Mouse (Mus musculus) embryonic fibroblast, embryonic 13.5 days (primary cell): Measurements from ENCODE around the gene Lingo1. TPM values are rescaled to one million over a fixed set of nuclear protein-coding genes. Genes with fewer than 3 reads are reported as not detected.

Experiments
- H3K27ac ChIP-seq: 2 replicates; pipeline ENCODE4 v1.5.1; 2012; ENCODE audit warnings: low read length, control low read depth, inconsistent platforms; ENCODE audit not compliant: insufficient read depth
- H3K4me1 ChIP-seq: 2 replicates; pipeline ENCODE4 v1.6.1; 2011; ENCODE audit warnings: low read length; ENCODE audit not compliant: control insufficient read depth, insufficient read depth
- H3K4me3 ChIP-seq: 2 replicates; pipeline ENCODE4 v1.5.1; 2011; ENCODE audit warnings: mild to moderate bottlenecking, control low read depth, low read length; ENCODE audit not compliant: insufficient read depth
- CTCF ChIP-seq: IDR thresholded peaks from 2 replicates; pipeline ENCODE4 v1.5.1; 2011; ENCODE audit warnings: mild to moderate bottlenecking, control low read depth, low read length, moderate library complexity, borderline replicate concordance; ENCODE audit not compliant: insufficient read depth
- POLR2A ChIP-seq: IDR thresholded peaks from 2 replicates; pipeline ENCODE4 v1.6.1; 2011; ENCODE audit warnings: low read depth, mild to moderate bottlenecking, control low read depth, low read length, moderate library complexity
- polyA plus RNA-seq: library from polyadenylated mRNA; stranded (reverse); fragments of >200 nt; gene quantifications from 2 replicates; pipeline ENCODE4 v1.2.4, GENCODE M21; 2011; ENCODE audit warnings: low read depth; ENCODE audit not compliant: missing spikeins, insufficient read length

Lingo1 gene
- polyA plus RNA-seq, result 3.7 and 5.2 TPM in 2 replicates

GRCm38 (mm10) chr9:56795721-56796655 lies at the start of gene Lingo1:
TSS of gene Lingo1 (minus strand) at chr9:56796468.
- Histone ChIP-seq H3K4me1 (no peaks in the 10 kb centered on the region), H3K4me3 (peak within 1 kb of the TSS; percentile 4; the same call in 1 of the 2 replicates), H3K27ac (no peak within 1 kb of the TSS)
- TF ChIP-seq POLR2A (no peak), CTCF (no peak)

- H3K4me1 ChIP-seq, result no peaks in the 10 kb centered on the region
- no peak overlapping the region for H3K27ac ChIP-seq
- H3K4me3 ChIP-seq, result no peak overlapping the region
- TF ChIP-seq CTCF, result no peak
- TF ChIP-seq POLR2A, result no peak
These were observed 48.4 kb upstream of the Lingo1 start for GRCm38 (mm10) chr9:56844644-56845043.

GRCm38 (mm10) chr9:56843679-56844188 lies 47.5 kb upstream of the Lingo1 start:
- Histone ChIP-seq H3K4me1 (no peaks in the 10 kb centered on the region), H3K27ac (no peak overlapping the region), H3K4me3 (no peak overlapping the region)
- TF ChIP-seq CTCF (peak; percentile 80; the same call in 1 of the 2 replicates), POLR2A (no peak)

GRCm38 (mm10) chr9:56842303-56842719 lies 46.0 kb upstream of the Lingo1 start:
- Histone ChIP-seq H3K4me1 (no peaks in the 10 kb centered on the region), H3K27ac (no peak overlapping the region), H3K4me3 (no peak overlapping the region)
- TF ChIP-seq CTCF, result no peak
- no peak for TF ChIP-seq POLR2A

DNA sequence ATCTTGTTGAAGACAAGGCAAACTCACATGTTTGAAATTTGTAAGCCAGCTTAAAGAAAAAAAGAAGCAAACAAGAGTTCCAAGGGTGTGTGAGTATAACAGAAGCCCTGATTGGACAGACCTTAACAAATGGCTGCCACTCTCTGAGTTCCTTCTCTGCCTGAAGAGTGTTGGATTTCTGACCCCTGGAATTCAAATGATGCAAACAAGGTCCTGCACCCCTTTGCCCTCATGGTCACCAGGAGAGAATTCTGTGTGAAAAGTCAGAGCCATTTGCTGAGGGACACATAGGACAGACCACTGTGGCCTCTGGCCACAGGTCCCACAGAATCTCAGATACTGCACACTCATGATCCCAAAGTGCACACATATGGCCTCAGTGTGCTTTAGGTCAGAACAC lies 45.6 kb upstream of the Lingo1 start:
- Histone ChIP-seq H3K4me3 (no peak overlapping the region), H3K4me1 (no peaks in the 10 kb centered on the region), H3K27ac (no peak overlapping the region)
- no peak for TF ChIP-seq POLR2A

- Histone ChIP-seq H3K4me3 (no peak overlapping the region), H3K4me1 (no peaks in the 10 kb centered on the region), H3K27ac (no peak overlapping the region)
- TF ChIP-seq CTCF, result no peak
- TF ChIP-seq POLR2A, result no peak
These were observed 44.5 kb upstream of the Lingo1 start for GRCm38 (mm10) chr9:56840721-56841120.

DNA sequence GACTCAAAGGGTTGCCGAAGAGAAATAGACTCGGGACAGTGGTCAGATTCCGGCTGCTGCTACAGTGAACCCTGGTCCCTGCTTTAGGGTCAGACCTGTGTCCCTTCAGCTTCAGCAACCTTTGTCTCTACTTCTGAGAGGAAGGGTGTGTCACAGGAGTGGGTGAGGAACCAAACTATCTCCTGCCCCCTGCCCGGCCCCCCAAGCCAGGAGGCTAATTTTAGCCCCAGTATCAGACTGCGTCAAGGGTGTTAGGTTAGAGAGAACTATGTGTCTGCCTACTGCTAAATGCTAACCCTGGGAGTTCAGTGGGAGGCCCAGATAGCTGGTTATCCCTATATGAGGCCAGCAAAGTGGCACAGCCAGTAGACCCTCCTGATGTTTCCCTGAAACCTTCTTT lies 38.9 kb upstream of the Lingo1 start:
- TF ChIP-seq POLR2A (no peak), CTCF (no peak)
- H3K27ac ChIP-seq, result no peak overlapping the region
- no peak overlapping the region for H3K4me3 ChIP-seq
- H3K4me1 ChIP-seq, result no peaks in the 10 kb centered on the region

GRCm38 (mm10) chr9:56832900-56833299 lies 36.6 kb upstream of the Lingo1 start:
- H3K4me3 ChIP-seq, result no peak overlapping the region
- H3K27ac ChIP-seq, result no peak overlapping the region
- no peaks in the 10 kb centered on the region for H3K4me1 ChIP-seq
- TF ChIP-seq POLR2A, result no peak
- no peak for TF ChIP-seq CTCF

- H3K27ac ChIP-seq, result no peak overlapping the region
- no peak for TF ChIP-seq POLR2A
- TF ChIP-seq CTCF, result no peak
- no peaks in the 10 kb centered on the region for H3K4me1 ChIP-seq
These were observed 35.6 kb upstream of the Lingo1 start for GRCm38 (mm10) chr9:56831904-56832303.

GRCm38 (mm10) chr9:56830162-56830561 lies 33.9 kb upstream of the Lingo1 start:
- no peaks in the 10 kb centered on the region for H3K4me1 ChIP-seq
- H3K4me3 ChIP-seq, result no peak overlapping the region
- H3K27ac ChIP-seq, result no peak overlapping the region
- TF ChIP-seq POLR2A (no peak), CTCF (no peak)

More at GRCm38 (mm10) chr9:56831904-56832303, 35.6 kb upstream of the Lingo1 start:
- no peak overlapping the region for H3K4me3 ChIP-seq
